Mouse (Mus musculus) CD8-positive naive resting alpha-beta T cell, adult 57 days (primary cell): ENCODE data around the gene S1pr2. TPM values are rescaled to one million over a fixed set of nuclear protein-coding genes. Genes with fewer than 3 reads are reported as not detected.

Source experiments
- total RNA-seq: library from RNA; stranded (reverse); gene quantifications from one replicate; pipeline ENCODE4 v1.2.4, GENCODE M21; 2023

The S1pr2 gene
- 2.6 TPM for total RNA-seq

GRCm38 (mm10) chr9:20976216-20976960 is at the start of gene S1pr2:
TSS of gene S1pr2 (minus strand) at chr9:20976781.

GRCm38 (mm10) chr9:21015571-21016130 is 39.1 kb upstream of the S1pr2 start, which contains the start of gene Icam1:
TSS of gene Icam1 (plus strand) at chr9:21015985.

GRCm38 (mm10) chr9:21002627-21003551 is 26.3 kb upstream of the S1pr2 start, which contains the start of gene Mrpl4:
TSS of gene Mrpl4 (plus strand) at chr9:21002738.

GRCm38 (mm10) chr9:20959430-20959938 is 17.1 kb downstream of the S1pr2 start, which contains the start of gene Dnmt1:
TSS of gene Dnmt1 (minus strand) at chr9:20959888.

Other genes with a start within 250 kb of the S1pr2 start
- gene Olfm2, start 230.4 kb downstream of the S1pr2 start, total RNA-seq = not detected
- 0.15 TPM for gene Col5a3, start 161.7 kb downstream of the S1pr2 start, total RNA-seq
- not detected for gene Rdh8, start 158.3 kb downstream of the S1pr2 start, total RNA-seq
- 72.1 TPM for gene A230050P20Rik, start 108.1 kb downstream of the S1pr2 start, total RNA-seq
- gene Angptl6, start 97.1 kb downstream of the S1pr2 start, total RNA-seq = 2.3 TPM
- gene Ppan, start 88.6 kb downstream of the S1pr2 start, total RNA-seq = 90.6 TPM
- 177 TPM for gene Eif3g, start 78.2 kb downstream of the S1pr2 start, total RNA-seq
- 90.9 TPM for gene Dnmt1, start 16.9 kb downstream of the S1pr2 start, total RNA-seq
- gene Mrpl4, start 26.0 kb upstream of the S1pr2 start, total RNA-seq = 41.4 TPM
- 44.3 TPM for gene Icam1, start 39.2 kb upstream of the S1pr2 start, total RNA-seq
- gene Icam4, start 52.6 kb upstream of the S1pr2 start, total RNA-seq = 0.92 TPM
- gene Icam5, start 55.3 kb upstream of the S1pr2 start, total RNA-seq = 0.21 TPM
- gene Zglp1, start 90.3 kb upstream of the S1pr2 start, total RNA-seq = not detected
- gene Gm49373, start 96.3 kb upstream of the S1pr2 start, total RNA-seq = 1.7 TPM
- 25.2 TPM for gene Fdx1l, start 96.8 kb upstream of the S1pr2 start, total RNA-seq
- 12.2 TPM for gene Gm38431, start 115.2 kb upstream of the S1pr2 start, total RNA-seq
- 107 TPM for gene Raver1, start 115.2 kb upstream of the S1pr2 start, total RNA-seq
- 48.3 TPM for gene Tyk2, start 154.5 kb upstream of the S1pr2 start, total RNA-seq
- 131 TPM for gene Cdc37, start 173.2 kb upstream of the S1pr2 start, total RNA-seq
- gene Pde4a, start 188.9 kb upstream of the S1pr2 start, total RNA-seq = 0.92 TPM